Mouse (Mus musculus): ENCODE measurements around the gene Vamp2. TPM values are rescaled to one million over a fixed set of nuclear protein-coding genes. Genes with fewer than 3 reads are reported as not detected.

The Vamp2 gene
- polyA plus RNA-seq, 1 experiment = 51.8 TPM

DNA sequence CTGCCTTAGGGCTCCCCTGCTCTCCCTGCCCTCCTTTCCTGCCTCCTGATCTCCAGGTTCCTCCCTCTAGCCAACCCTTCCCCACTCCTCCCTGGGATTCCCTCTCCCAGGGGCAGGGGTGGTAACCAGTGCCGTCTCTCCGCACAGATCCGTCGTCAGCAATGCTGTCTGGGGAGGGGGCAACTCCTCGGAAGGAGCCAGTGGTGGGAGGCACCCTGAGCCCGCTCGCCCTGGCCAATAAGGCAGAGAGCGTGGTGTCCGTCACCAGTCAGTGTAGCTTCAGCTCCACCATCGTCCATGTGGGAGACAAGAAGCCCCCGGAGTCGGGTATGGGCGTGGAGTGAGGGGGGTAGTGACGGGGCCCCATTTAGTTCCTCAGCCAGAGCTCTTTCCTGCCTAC, 16.2 kb downstream of the Vamp2 start:
- TF ChIP-seq MAX (IDR thresholded peaks at IDR 0.05; ENCODE audit: low read depth) (no peak), POLR2AphosphoS2 (IDR thresholded peaks at IDR 0.05; ENCODE audit: insufficient read length, low read depth) (no peak), CEBPB (IDR thresholded peaks at IDR 0.05; ENCODE audit: insufficient read depth, poor library complexity, severe bottlenecking) (no peak)
- Histone ChIP-seq H3K4me2 (ENCODE audit: low read depth) (no peak overlapping the region), H3K79me2 (ENCODE audit: control insufficient read depth, insufficient read depth) (peaks cover 10% of the 10 kb centered on the region), H3K4me3 (no peak overlapping the region), H3K36me3 (ENCODE audit: control insufficient read depth, insufficient read depth) (peaks cover 40% of the 10 kb centered on the region), H3K27me3 (ENCODE audit: control insufficient read depth, insufficient read depth, insufficient read length) (no peaks in the 10 kb centered on the region), H3ac (ENCODE audit: control insufficient read depth, insufficient read length) (no peak overlapping the region)

DNA sequence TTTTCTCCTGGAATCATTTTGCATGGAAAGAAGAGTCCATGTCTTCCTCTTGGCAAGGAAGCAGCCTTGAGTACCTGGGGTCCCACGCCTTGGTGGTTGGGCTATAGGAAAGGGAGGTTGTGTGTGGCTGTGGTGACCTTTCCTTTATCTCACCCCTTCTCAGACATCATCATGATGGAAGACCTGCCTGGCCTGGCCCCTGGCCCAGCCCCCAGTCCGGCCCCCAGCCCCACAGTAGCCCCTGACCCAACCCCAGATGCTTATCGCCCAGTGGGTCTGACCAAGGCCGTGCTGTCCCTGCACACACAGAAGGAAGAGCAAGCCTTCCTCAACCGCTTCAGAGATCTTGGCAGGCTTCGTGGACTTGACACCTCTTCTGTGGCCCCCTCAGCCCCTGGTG, 16.9 kb downstream of the Vamp2 start:
- Histone ChIP-seq H3K4me2 (ENCODE audit: low read depth) (no peak overlapping the region), H3K4me3 (no peak overlapping the region), H3K79me2 (ENCODE audit: control insufficient read depth, insufficient read depth) (peaks cover 7% of the 10 kb centered on the region), H3K27me3 (ENCODE audit: control insufficient read depth, insufficient read depth, insufficient read length) (no peaks in the 10 kb centered on the region), H3K36me3 (ENCODE audit: control insufficient read depth, insufficient read depth) (peaks cover 40% of the 10 kb centered on the region), H3ac (ENCODE audit: control insufficient read depth, insufficient read length) (no peak overlapping the region)
- TF ChIP-seq MYOG (IDR thresholded peaks at IDR 0.05; ENCODE audit: control insufficient read depth in 1 of 3, insufficient read depth in 1 of 3, insufficient read length in 2 of 3, low read depth in 2 of 3) (no peak), TCF12 (IDR thresholded peaks at IDR 0.05; ENCODE audit: insufficient read depth, poor library complexity, severe bottlenecking) (no peak), POLR2A (IDR thresholded peaks at IDR 0.05; ENCODE audit: insufficient read length, low read depth) (no peak), CEBPB (IDR thresholded peaks at IDR 0.05; ENCODE audit: insufficient read depth, poor library complexity, severe bottlenecking) (no peak), POLR2AphosphoS2 (IDR thresholded peaks at IDR 0.05; ENCODE audit: insufficient read length, low read depth) (no peak), E2F4 (IDR thresholded peaks at IDR 0.05; ENCODE audit: insufficient read depth) (no peak), SRF (IDR thresholded peaks at IDR 0.05; ENCODE audit: control insufficient read depth, insufficient read length, low read depth) (no peak), REST (IDR thresholded peaks at IDR 0.05; ENCODE audit: insufficient read depth, insufficient read length) (no peak), MAX (IDR thresholded peaks at IDR 0.05; ENCODE audit: low read depth) (no peak), USF1 (IDR thresholded peaks at IDR 0.05; ENCODE audit: low read depth) (no peak), MYOD1 (IDR thresholded peaks at IDR 0.05; ENCODE audit: control insufficient read depth in 1 of 3, insufficient read length in 2 of 3, low read depth in 2 of 3) (no peak), TCF3 (IDR thresholded peaks at IDR 0.05; ENCODE audit: insufficient read length, low read depth) (no peak)

DNA sequence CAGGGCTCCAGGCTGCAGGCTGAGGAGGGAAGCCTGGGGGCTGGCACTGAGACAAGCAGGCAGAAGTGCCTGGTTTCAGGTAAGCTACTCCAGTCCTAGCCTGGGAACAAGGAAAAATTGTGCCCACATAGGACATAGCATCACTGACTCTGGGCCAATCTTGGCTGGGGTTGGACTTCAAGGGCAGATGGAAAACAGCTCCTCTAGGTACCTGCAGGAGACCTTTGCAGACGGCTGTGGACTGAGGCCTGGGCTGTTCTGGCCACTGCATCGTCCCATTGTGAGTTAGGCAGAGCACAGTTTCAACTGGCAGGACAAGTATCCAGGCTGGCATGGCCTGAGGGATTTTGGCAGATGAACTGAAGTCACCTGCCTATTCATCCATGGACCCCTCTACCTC, 17.5 kb downstream of the Vamp2 start:
- TF ChIP-seq CEBPB (IDR thresholded peaks at IDR 0.05; ENCODE audit: insufficient read depth, poor library complexity, severe bottlenecking) (no peak), POLR2A (IDR thresholded peaks at IDR 0.05; ENCODE audit: insufficient read length, low read depth) (no peak), MYOD1 (IDR thresholded peaks at IDR 0.05; ENCODE audit: control insufficient read depth in 1 of 3, insufficient read length in 2 of 3, low read depth in 2 of 3) (no peak), MAX (IDR thresholded peaks at IDR 0.05; ENCODE audit: low read depth) (no peak), TCF12 (IDR thresholded peaks at IDR 0.05; ENCODE audit: insufficient read depth, poor library complexity, severe bottlenecking) (no peak), POLR2AphosphoS2 (IDR thresholded peaks at IDR 0.05; ENCODE audit: insufficient read length, low read depth) (no peak), REST (IDR thresholded peaks at IDR 0.05; ENCODE audit: insufficient read depth, insufficient read length) (no peak), SRF (IDR thresholded peaks at IDR 0.05; ENCODE audit: control insufficient read depth, insufficient read length, low read depth) (no peak), USF1 (IDR thresholded peaks at IDR 0.05; ENCODE audit: low read depth) (no peak), MYOG (IDR thresholded peaks at IDR 0.05; ENCODE audit: control insufficient read depth in 1 of 3, insufficient read depth in 1 of 3, insufficient read length in 2 of 3, low read depth in 2 of 3) (no peak), TCF3 (IDR thresholded peaks at IDR 0.05; ENCODE audit: insufficient read length, low read depth) (no peak), E2F4 (IDR thresholded peaks at IDR 0.05; ENCODE audit: insufficient read depth) (no peak)
- no peak overlapping the region for H3K4me2 ChIP-seq (ENCODE audit: low read depth)
- H3K79me2 ChIP-seq (ENCODE audit: control insufficient read depth, insufficient read depth) = peaks cover 1% of the 10 kb centered on the region
- H3K27me3 ChIP-seq (ENCODE audit: control insufficient read depth, insufficient read depth, insufficient read length) = no peaks in the 10 kb centered on the region
- H3K36me3 ChIP-seq (ENCODE audit: control insufficient read depth, insufficient read depth) = peaks cover 40% of the 10 kb centered on the region
- H3K4me3 ChIP-seq = no peak overlapping the region
- H3ac ChIP-seq (ENCODE audit: control insufficient read depth, insufficient read length) = no peak overlapping the region

DNA sequence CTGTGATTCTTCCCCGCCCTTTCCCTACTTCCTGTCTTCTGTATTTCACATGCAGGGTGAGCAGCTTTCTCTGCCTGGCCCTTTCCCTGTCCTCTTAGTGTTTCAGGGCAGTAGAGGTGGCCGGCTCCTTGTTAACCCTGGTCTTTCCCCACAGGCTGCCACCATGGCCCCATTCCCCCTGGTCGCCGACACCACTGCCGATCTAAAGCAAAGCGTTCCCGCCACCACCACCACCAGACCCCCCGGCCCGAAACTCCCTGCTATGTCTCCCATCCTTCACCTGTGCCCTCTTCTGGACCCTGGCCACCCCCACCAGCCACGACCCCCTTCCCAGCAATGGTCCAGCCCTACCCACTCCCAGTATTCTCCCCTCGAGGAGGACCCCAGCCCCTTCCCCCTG, 18.0 kb downstream of the Vamp2 start:
- no peak overlapping the region for H3K4me3 ChIP-seq
- TF ChIP-seq SRF (IDR thresholded peaks at IDR 0.05; ENCODE audit: control insufficient read depth, insufficient read length, low read depth) (no peak), MYOD1 (IDR thresholded peaks at IDR 0.05; ENCODE audit: control insufficient read depth in 1 of 3, insufficient read length in 2 of 3, low read depth in 2 of 3) (no peak), TCF12 (IDR thresholded peaks at IDR 0.05; ENCODE audit: insufficient read depth, poor library complexity, severe bottlenecking) (no peak), POLR2A (IDR thresholded peaks at IDR 0.05; ENCODE audit: insufficient read length, low read depth) (no peak), MYOG (IDR thresholded peaks at IDR 0.05; ENCODE audit: control insufficient read depth in 1 of 3, insufficient read depth in 1 of 3, insufficient read length in 2 of 3, low read depth in 2 of 3) (no peak), REST (IDR thresholded peaks at IDR 0.05; ENCODE audit: insufficient read depth, insufficient read length) (no peak), CEBPB (IDR thresholded peaks at IDR 0.05; ENCODE audit: insufficient read depth, poor library complexity, severe bottlenecking) (no peak), POLR2AphosphoS2 (IDR thresholded peaks at IDR 0.05; ENCODE audit: insufficient read length, low read depth) (no peak), TCF3 (IDR thresholded peaks at IDR 0.05; ENCODE audit: insufficient read length, low read depth) (no peak), USF1 (IDR thresholded peaks at IDR 0.05; ENCODE audit: low read depth) (no peak), MAX (IDR thresholded peaks at IDR 0.05; ENCODE audit: low read depth) (no peak)
- H3K79me2 ChIP-seq (ENCODE audit: control insufficient read depth, insufficient read depth) = no peaks in the 10 kb centered on the region
- no peak overlapping the region for H3ac ChIP-seq (ENCODE audit: control insufficient read depth, insufficient read length)
- H3K4me2 ChIP-seq (ENCODE audit: low read depth) = no peak overlapping the region
- H3K36me3 ChIP-seq (ENCODE audit: control insufficient read depth, insufficient read depth) = peaks cover 40% of the 10 kb centered on the region
- no peaks in the 10 kb centered on the region for H3K27me3 ChIP-seq (ENCODE audit: control insufficient read depth, insufficient read depth, insufficient read length)

DNA sequence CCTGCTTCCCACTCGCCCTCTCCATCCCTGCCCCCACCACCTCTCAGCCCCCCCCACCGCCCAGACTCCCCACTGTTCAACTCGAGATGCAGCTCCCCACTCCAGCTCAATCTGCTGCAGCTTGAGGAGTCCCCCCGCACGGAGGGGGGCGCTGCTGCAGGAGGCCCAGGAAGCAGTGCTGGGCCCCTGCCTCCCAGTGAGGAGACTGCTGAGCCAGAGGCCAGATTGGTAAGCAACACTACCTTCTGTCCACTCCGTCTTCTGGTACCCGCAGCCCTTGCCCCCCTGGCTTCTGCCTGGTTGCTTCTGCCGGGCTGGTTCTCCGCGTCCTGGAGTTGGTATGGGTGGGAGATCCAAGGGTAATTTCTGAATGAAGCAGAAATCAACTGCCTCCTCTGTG, 18.6 kb downstream of the Vamp2 start:
- peaks cover 36% of the 10 kb centered on the region for H3K36me3 ChIP-seq (ENCODE audit: control insufficient read depth, insufficient read depth)
- H3K79me2 ChIP-seq (ENCODE audit: control insufficient read depth, insufficient read depth) = no peaks in the 10 kb centered on the region
- no peak overlapping the region for H3K4me2 ChIP-seq (ENCODE audit: low read depth)
- no peak for TF ChIP-seq MYOD1 (IDR thresholded peaks at IDR 0.05; ENCODE audit: control insufficient read depth in 1 of 3, insufficient read length in 2 of 3, low read depth in 2 of 3)
- no peak overlapping the region for H3ac ChIP-seq (ENCODE audit: control insufficient read depth, insufficient read length)
- no peaks in the 10 kb centered on the region for H3K27me3 ChIP-seq (ENCODE audit: control insufficient read depth, insufficient read depth, insufficient read length)
- H3K4me3 ChIP-seq = no peak overlapping the region
